9 mouse cellular contexts compared by ENCODE assay signal in genomic region chr9:107374623-107375022, GRCm38 (mm10). TPM values are rescaled to one million over a fixed set of nuclear protein-coding genes. Genes with fewer than 3 reads are reported as not detected.
A peak's percentile ranks its signal among the peaks of the same experiment; 100 is the strongest.
DNase-seq lines count a peak whose midpoint lies in the region; ATAC-seq and TF ChIP-seq lines count a peak whose summit lies in the region.
"Had no signal": no experiment of that assay in that cellular context is flagged by ENCODE, and none has a peak within 500 bp of the region (broad histone marks: within the 10 kb centered on the region; RNA-seq: fewer than 3 reads in every experiment).

No protein-coding gene starts in this region.

- H3K4me2 ChIP-seq in liver, embryonic 15.5 days: peak overlapping the region; percentile 37; the same call in 1 of the 2 replicates
- H3K4me2 ChIP-seq in hindbrain, embryonic 12.5 days (replicated peaks): no peak overlapping the region
- H3K4me2 ChIP-seq: embryonic facial prominence, embryonic 13.5 days had no signal

- H3K4me1 ChIP-seq in kidney, adult 2 months (ENCODE audit: control insufficient read depth, insufficient read depth, low read length): no peaks in the 10 kb centered on the region
- H3K4me1 ChIP-seq in G1E (ENCODE audit: insufficient read depth, low read depth, low read length): peaks cover 60% of the 10 kb centered on the region
- peaks cover 62% of the 10 kb centered on the region for H3K4me1 ChIP-seq in liver, embryonic 15.5 days (replicated peaks)
- H3K4me1 ChIP-seq in hindbrain, embryonic 12.5 days: peaks cover 43% of the 10 kb centered on the region

- H3K9me3 ChIP-seq in G1E (replicated peaks): no peaks in the 10 kb centered on the region
- H3K9me3 ChIP-seq in liver, embryonic 15.5 days (replicated peaks): no peaks in the 10 kb centered on the region
- H3K9me3 ChIP-seq in hindbrain, embryonic 12.5 days (replicated peaks): no peaks in the 10 kb centered on the region
- H3K9me3 ChIP-seq: embryonic facial prominence, embryonic 13.5 days had no signal

- H3K27me3 ChIP-seq in kidney, adult 2 months (replicated peaks; ENCODE audit: control insufficient read depth, insufficient read depth, low read length): no peaks in the 10 kb centered on the region
- H3K27me3 ChIP-seq in G1E (ENCODE audit: insufficient read depth, low read length): peaks cover 25% of the 10 kb centered on the region
- H3K27me3 ChIP-seq in liver, embryonic 15.5 days: peaks cover 62% of the 10 kb centered on the region
- H3K27me3 ChIP-seq in hindbrain, embryonic 12.5 days: peaks cover 48% of the 10 kb centered on the region

- DNase-seq in kidney, adult 2 months: no peak
- DNase-seq in kidney, postnatal 14 days: no peak
- DNase-seq in G1E (ENCODE audit: low spot score): no peak
- DNase-seq in embryo, embryonic 11 days: peak; percentile 53
- no peak for DNase-seq in T-cell, adult 2 months (ENCODE audit: low spot score)
- DNase-seq in ovary, postnatal 14 days (ENCODE audit: low spot score): no peak

- H3K9ac ChIP-seq in liver, embryonic 15.5 days: no peak overlapping the region
- no peak overlapping the region for H3K9ac ChIP-seq in hindbrain, embryonic 12.5 days
- H3K9ac ChIP-seq: embryonic facial prominence, embryonic 13.5 days had no signal

- H3K4me3 ChIP-seq in kidney, adult 2 months (ENCODE audit: insufficient read depth, low read depth, low read length): no peak overlapping the region
- no peak overlapping the region; the same call in 1 of the 2 replicates for H3K4me3 ChIP-seq in G1E (ENCODE audit: low read depth, low read length)
- H3K4me3 ChIP-seq in liver, embryonic 15.5 days (replicated peaks): no peak overlapping the region
- H3K4me3 ChIP-seq in hindbrain, embryonic 12.5 days: no peak overlapping the region
- H3K4me3 ChIP-seq: embryonic facial prominence, embryonic 13.5 days had no signal

- TF ChIP-seq POLR2A in kidney, adult 2 months (IDR thresholded peaks at IDR 0.05; ENCODE audit: low read depth, low read length): no peak

- peak; percentile 26; the same call in 1 of the 2 replicates for TF ChIP-seq CTCF in kidney, adult 2 months (conservative IDR thresholded peaks at IDR 0.05; ENCODE audit: insufficient read depth, insufficient read length, low read depth, low read length)
- TF ChIP-seq CTCF in G1E (IDR thresholded peaks at IDR 0.05; ENCODE audit: low read depth, low read length): peak; percentile 64

- no peak overlapping the region for H3K27ac ChIP-seq in kidney, adult 2 months (ENCODE audit: insufficient read depth, low read depth, low read length)
- H3K27ac ChIP-seq in liver, embryonic 15.5 days (replicated peaks): no peak overlapping the region
- H3K27ac ChIP-seq in hindbrain, embryonic 12.5 days: no peak overlapping the region
- H3K27ac ChIP-seq: embryonic facial prominence, embryonic 13.5 days had no signal

- no peak for ATAC-seq in G1E (ENCODE audit: extremely low read depth, insufficient number of reproducible peaks, low FRiP score, poor library complexity, severe bottlenecking)
- ATAC-seq in liver, embryonic 15.5 days (ENCODE audit: insufficient read depth): no peak
- ATAC-seq in hindbrain, embryonic 12.5 days (ENCODE audit: low FRiP score): no peak

- 13% methylated on average over 8 of the region's 8 CpGs for WGBS in kidney, adult 2 months
- WGBS in liver, embryonic 15.5 days (ENCODE audit: insufficient replicate concordance): 9% methylated on average over 8 of the region's 8 CpGs
- WGBS in hindbrain, embryonic 12.5 days: 10% methylated on average over 8 of the region's 8 CpGs

- no peaks in the 10 kb centered on the region for H3K36me3 ChIP-seq in kidney, adult 2 months (ENCODE audit: control insufficient read depth, insufficient read depth, low read length)
- H3K36me3 ChIP-seq in G1E (replicated peaks): no peaks in the 10 kb centered on the region
- no peaks in the 10 kb centered on the region for H3K36me3 ChIP-seq in liver, embryonic 15.5 days (replicated peaks)
- H3K36me3 ChIP-seq in hindbrain, embryonic 12.5 days: no peaks in the 10 kb centered on the region
- H3K36me3 ChIP-seq: embryonic facial prominence, embryonic 13.5 days had no signal

RNA-seq across cellular contexts. Expression of gene Cacna2d2, which starts 24.8 kb away (rescaled TPM):
- 0.48 and 0.62 TPM in 2 replicates for polyA plus RNA-seq in kidney, adult 2 months (2012; rRNA removed)
- total RNA-seq in G1E (2014; fragmentation: Nextera tagmentation) (not detected in 2 replicates), G1E (2017) (0.05 and 0.06 TPM in 2 replicates)
- 0.09 TPM in 1 of 2 replicates, not detected in the other for polyA plus RNA-seq in G1E (2012)
- 0.02 TPM in 1 of 2 replicates, not detected in the other for polyA plus RNA-seq in liver, embryonic 15.5 days (2015; fragmentation: Nextera tagmentation; extraction: Ambion mirVana)
- polyA plus RNA-seq in hindbrain, embryonic 12.5 days (2016; fragmentation: Nextera tagmentation; extraction: Ambion mirVana): 4.6 and 4.7 TPM in 2 replicates

RNA-seq across cellular contexts. Expression of gene 6430571L13Rik, which starts 34.2 kb away (rescaled TPM):
- 6.1 and 7.4 TPM in 2 replicates for polyA plus RNA-seq in kidney, adult 2 months (2012; rRNA removed)
- total RNA-seq in G1E (2014; fragmentation: Nextera tagmentation) (1.3 TPM in 1 of 2 replicates, not detected in the other), G1E (2017) (0.64 and 0.76 TPM in 2 replicates)
- polyA plus RNA-seq in G1E (2012): 0.29 and 0.46 TPM in 2 replicates
- polyA plus RNA-seq in liver, embryonic 15.5 days (2015; fragmentation: Nextera tagmentation; extraction: Ambion mirVana): 0.12 TPM in 2 replicates
- 3.6 and 4.7 TPM in 2 replicates for polyA plus RNA-seq in hindbrain, embryonic 12.5 days (2016; fragmentation: Nextera tagmentation; extraction: Ambion mirVana)

RNA-seq across cellular contexts. Expression of gene Hemk1, which starts 36.5 kb away (rescaled TPM):
- polyA plus RNA-seq in kidney, adult 2 months (2012; rRNA removed): 35.0 and 42.1 TPM in 2 replicates
- 29.6 and 42.6 TPM in 2 replicates for total RNA-seq in G1E (2014; fragmentation: Nextera tagmentation)
- total RNA-seq in G1E (2017): 35.6 and 48.6 TPM in 2 replicates
- polyA plus RNA-seq in G1E (2012): 9.4 and 11.0 TPM in 2 replicates
- 3.6 and 3.7 TPM in 2 replicates for polyA plus RNA-seq in liver, embryonic 15.5 days (2015; fragmentation: Nextera tagmentation; extraction: Ambion mirVana)
- polyA plus RNA-seq in hindbrain, embryonic 12.5 days (2016; fragmentation: Nextera tagmentation; extraction: Ambion mirVana): 12.1 and 14.1 TPM in 2 replicates
